Mouse (Mus musculus): ENCODE measurements at regions not wholly inside any gene's neighbourhood (a gene's known extent, or its start where the extent isn't known, plus 50 kb on each side); places are given as distances from the start of the nearest gene placed in this dataset.

DNA sequence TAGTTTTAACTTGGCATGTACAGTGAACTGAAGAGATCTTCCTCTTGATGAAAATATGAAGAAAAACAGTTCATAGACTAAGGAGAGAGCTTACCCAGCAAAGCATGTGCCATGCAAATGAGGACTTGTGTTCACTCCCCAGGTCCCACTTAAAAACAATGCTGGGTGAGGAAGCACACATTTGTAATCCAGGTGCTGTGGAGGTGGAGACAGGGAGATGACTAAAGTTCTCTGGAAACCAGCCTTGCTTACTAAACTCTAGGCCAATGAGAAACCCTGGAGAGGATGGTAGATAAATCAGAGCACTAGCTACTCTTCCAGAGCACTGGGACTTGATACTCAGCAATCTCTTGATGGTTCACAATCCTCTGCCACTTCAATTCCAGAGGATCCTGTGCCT is 678.8 kb downstream of the Actr3 start:
- intact Hi-C loops (cut with DNase I; ENCODE audit: low total_unique reads) = no loop called here
- no peak for DNase-seq

DNA sequence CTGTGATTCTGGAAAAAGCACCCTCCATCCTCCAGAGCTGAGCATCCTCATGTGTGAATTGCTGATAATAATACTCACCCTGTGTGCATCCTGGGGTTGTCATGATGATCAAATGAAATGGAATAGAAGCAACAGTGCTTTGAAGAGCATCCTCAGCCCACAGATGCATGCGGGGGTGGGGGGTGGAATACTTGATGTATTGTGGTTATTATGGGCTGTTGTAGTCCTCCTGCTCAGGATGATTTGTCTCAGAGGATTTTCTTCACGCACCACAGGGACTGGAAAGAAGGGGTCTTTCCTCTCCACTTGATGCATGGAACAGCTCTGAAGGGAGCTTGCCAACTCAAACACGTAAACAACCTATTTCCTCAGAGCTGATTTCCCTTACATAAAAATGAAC is 694.4 kb upstream of the Dpp10 start:
- DNase-seq = no peak
- intact Hi-C loops (cut with DNase I; ENCODE audit: low total_unique reads) = no loop called here

DNA sequence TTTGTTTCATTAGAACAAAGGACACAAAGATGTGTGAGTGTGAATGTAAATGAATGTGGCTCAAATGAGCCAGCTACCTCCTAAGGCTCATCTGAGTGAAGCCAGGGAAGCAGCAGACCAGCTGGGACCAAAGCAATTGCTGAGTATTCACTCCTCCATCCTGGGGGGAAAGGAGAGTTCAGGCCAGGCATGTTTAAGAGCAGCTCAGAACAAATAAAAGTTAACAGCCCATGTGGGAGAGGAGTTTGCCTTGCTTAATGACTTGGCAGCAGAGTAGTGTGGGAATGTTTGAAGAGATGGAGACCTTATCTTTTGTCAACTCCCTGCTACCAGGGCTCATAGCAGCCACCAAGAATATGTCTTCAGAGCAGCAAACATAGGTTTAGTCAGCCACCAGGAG is 685.0 kb upstream of the Dpp10 start:
- intact Hi-C loops (cut with DNase I; ENCODE audit: low total_unique reads) = no loop called here
- no peak for DNase-seq

DNA sequence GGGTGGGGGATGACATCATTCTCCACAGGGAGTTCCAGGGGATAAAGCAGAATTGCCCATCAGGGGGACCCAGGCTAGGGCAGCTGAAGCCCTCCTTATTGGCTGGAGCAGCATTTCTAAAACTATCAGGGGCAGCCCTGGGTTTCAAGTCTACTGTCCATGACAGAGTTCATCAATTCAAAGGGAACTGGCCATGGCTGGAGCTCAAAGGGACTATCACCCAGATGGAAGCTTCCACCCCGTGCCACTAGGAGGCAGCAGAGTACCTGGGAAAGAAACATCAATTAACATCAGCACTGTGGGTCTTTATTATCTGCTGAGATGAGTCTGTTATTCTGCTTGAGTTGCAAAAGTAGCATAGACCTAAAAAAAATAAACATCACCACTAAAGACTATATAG is 672.7 kb upstream of the Dpp10 start:
- intact Hi-C loops (cut with DNase I; ENCODE audit: low total_unique reads) = no loop called here
- DNase-seq = peak; percentile 19

DNA sequence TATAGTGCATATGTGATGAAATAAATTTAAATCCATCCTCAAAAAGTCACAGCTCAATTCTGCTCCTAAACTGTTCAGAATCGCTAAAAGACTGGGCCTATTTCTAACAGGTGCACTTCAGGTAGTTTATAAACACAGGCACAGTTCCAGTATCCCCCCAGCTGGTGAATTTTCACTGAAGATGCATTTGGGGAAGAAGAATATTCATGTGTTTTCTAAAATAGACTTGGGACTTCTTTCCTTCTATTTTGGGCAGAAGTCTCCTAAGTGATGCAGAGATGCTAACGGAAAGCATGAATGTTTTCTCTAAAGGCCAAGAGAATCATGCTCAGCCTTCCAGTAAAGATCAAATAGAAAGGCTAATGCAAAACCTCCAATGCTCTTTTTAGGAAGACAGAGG is 660.9 kb upstream of the Dpp10 start:
- no peak for DNase-seq
- intact Hi-C loops (cut with DNase I; ENCODE audit: low total_unique reads) = no loop called here

GRCm38 (mm10) chr1:124674420-124674819 is 629.1 kb upstream of the Dpp10 start:
- DNase-seq = no peak
- intact Hi-C loops (cut with DNase I; ENCODE audit: low total_unique reads) = no loop called here

- intact Hi-C loops (cut with DNase I; ENCODE audit: low total_unique reads) = no loop called here
- no peak for DNase-seq
Measured at GRCm38 (mm10) chr1:124652872-124653271, 607.5 kb upstream of the Dpp10 start.

DNA sequence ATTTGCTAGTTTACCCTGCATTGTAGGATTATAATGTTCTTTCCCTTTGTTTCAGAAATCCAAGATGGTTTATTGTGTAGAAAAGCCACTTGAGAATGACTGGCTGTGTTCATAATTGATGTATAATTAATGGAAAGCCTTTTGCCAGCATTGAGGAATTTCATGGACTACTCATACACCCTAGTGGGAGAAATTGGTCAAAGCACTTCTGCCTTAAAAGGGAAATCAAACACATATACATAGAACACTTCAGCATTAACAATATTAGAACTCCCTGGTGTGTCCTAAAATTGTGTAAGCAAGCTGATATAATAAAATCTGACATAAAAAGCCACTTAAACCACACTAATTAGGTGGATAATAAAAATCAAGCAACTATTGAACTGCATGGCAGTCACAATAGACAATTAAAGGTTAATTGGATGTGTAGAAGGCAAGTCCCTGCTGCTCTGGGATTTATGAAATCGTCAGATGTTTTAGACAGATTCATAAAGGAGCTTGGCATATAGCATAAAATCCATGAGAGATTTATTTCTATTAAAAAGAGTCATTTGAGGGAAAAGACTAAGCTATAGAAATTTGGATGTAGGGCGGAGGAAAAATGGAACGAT is 607.0 kb upstream of the Dpp10 start:
- DNase-seq = no peak
- intact Hi-C loops (cut with DNase I; ENCODE audit: low total_unique reads) = no loop called here

DNA sequence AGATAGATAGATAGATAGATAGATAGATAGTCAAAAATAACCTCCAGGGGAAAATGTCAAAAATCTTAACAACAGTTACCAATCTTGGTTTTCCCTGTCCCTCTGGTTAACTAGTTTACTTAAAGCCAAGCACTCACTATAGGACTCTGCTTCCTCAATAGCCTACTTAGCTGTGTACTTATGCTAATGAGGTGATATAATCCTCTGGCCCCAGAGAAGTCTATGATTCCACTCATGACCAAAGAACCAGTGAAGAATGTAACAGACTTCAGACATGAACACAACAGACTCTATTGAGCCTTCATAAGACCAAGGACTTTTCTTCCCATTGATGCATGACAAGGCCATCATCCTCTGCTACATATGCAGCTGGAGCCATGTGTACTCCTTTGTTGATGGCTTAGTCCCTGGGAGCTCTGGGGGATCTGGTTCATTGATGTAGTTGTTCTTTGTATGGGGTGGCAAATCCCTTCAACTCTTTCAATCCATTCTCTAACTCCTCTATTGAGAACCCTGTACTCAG is 589.9 kb upstream of the Dpp10 start:
- DNase-seq = no peak
- intact Hi-C loops (cut with DNase I; ENCODE audit: low total_unique reads) = no loop called here

GRCm38 (mm10) chr1:124630084-124630483 is 584.7 kb upstream of the Dpp10 start:
- intact Hi-C loops (cut with DNase I; ENCODE audit: low total_unique reads) = no loop called here
- DNase-seq = no peak

DNA sequence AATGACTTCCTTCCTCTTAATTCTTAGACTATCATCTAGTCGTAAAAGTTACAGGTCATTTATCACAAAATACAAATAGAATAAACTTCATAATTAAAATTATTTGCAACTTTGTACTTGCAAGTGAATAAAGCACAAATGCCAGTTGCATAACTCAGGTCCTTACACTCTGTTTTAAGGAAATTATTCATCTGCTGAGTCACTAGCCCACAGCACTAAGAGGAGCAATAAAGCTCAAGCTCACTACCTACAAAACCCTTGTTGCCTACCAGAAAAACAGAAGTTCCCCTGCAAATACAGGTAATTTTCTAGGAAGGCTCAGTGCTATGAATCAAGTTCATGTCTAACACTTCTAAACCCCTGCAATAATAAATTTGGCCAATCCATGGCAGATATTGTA is 539.3 kb upstream of the Dpp10 start:
- no peak for DNase-seq

More for the DNA sequence above, 539.3 kb upstream of the Dpp10 start:
- intact Hi-C loops (cut with DNase I; ENCODE audit: low total_unique reads) = no loop called here

Measured in gastrocnemius, postnatal 14 days (tissue).